Mouse (Mus musculus) E14TG2a.4 (cell line): ENCODE measurements around the gene Mst1r.

Experiments
- CTCF ChIP-seq: conservative IDR thresholded peaks from 2 replicates; pipeline ENCODE4 v1.5.1; 2014; ENCODE audit warnings: low read length
- POU5F1 ChIP-seq: IDR thresholded peaks from 2 replicates; pipeline ENCODE4 v1.6.1; 2014; ENCODE audit warnings: low read length, borderline replicate concordance

DNA sequence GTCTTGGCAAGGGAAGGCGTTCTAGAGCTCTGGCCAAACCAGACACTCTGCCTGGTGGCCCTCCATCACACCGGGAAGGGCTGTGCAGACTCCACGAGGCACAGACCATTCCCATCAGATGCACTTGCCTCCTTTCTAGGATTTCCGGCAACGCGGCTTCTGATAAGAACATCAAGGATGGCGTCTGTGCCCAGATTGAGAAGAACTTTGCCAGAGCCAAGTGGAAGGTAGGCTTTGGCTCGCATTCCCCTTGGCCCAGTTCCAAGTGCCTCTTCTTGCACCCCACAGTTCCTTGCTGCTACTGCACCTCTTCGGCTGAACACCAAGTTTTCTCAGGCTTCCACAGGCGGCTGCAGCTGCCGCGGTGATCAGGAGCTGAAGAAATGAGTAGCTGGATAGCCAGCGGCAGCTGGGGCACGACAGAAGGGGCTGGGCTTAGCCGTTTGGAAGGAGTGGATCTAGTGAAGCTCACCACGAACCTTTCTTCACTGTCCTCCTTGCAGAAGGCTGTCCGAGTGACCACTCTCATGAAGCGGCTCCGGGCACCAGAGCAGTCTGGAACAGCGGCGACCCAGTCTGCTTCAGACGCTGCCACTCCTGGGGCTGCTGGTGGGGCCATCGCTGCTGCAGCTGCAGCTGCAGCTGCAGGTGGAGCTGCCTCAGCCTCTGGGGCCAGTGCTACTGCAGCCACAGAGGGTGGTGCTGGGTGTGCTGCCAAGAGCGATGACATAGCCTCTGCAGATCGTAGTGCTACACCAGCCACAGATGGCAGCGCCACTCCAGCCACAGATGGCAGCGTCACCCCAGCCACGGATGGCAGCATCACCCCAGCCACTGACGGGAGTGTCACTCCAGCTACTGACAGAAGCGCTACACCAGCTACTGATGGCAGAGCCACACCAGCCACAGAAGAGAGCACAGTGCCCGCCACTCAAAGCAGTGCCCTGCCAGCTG is 40.8 kb downstream of the Mst1r start:
- TF ChIP-seq CTCF (no peak), POU5F1 (no peak)
